Mouse (Mus musculus) CH12.LX (cell line): ENCODE data around the gene Pde8a. TPM values are rescaled to one million over a fixed set of nuclear protein-coding genes. Genes with fewer than 3 reads are reported as not detected.

Source experiments
- DNase-seq: peaks from one replicate; pipeline ENCODE4 v3.0.0-alpha.2; 2013; ENCODE audit errors: extremely low read depth
- H3K27ac ChIP-seq: 2 replicates; pipeline ENCODE4 v1.5.1; 2012; ENCODE audit warnings: low read depth, mild to moderate bottlenecking, control low read depth, moderate library complexity; ENCODE audit not compliant: insufficient read depth
- H3K27me3 ChIP-seq: replicated peaks from 2 replicates; pipeline ENCODE3; 2012; ENCODE audit warnings: inconsistent platforms
- H3K36me3 ChIP-seq, 2 experiments: replicated peaks in 1 of 2; 2 replicates each; pipeline versions ENCODE3 to v1.6.1; 2012; ENCODE audit warnings: inconsistent platforms in 1 of 2, low read length in 1 of 2, mild to moderate bottlenecking in 1 of 2, mixed read lengths in 1 of 2, moderate library complexity in 1 of 2; ENCODE audit not compliant: control insufficient read depth in 1 of 2, insufficient read depth in 1 of 2
- H3K4me1 ChIP-seq, 2 experiments: 2 replicates each; pipeline ENCODE4 v1.6.1; 2012; ENCODE audit warnings: inconsistent platforms in 1 of 2, moderate library complexity in 1 of 2; ENCODE audit not compliant: insufficient read depth in 2 of 2, control insufficient read depth in 1 of 2
- H3K4me2 ChIP-seq: 2 replicates; pipeline ENCODE4 v1.6.1; 2012; ENCODE audit warnings: low read depth, mild to moderate bottlenecking, control low read depth; ENCODE audit not compliant: poor library complexity, insufficient read depth, severe bottlenecking
- H3K4me3 ChIP-seq, 3 experiments: fragments of 150-350 bp in 1 of 3; sonication (generic) in 1 of 3; replicated peaks in 1 of 3; 2 replicates each; pipeline versions ENCODE3 to v1.5.1; 2011 to 2012; ENCODE audit warnings: low read depth in 2 of 3, low read length in 2 of 3, mild to moderate bottlenecking in 2 of 3, moderate library complexity in 2 of 3, control low read depth in 1 of 3, improper control_type of control experiment in 1 of 3, inconsistent platforms in 1 of 3, mixed read lengths in 1 of 3; ENCODE audit not compliant: poor library complexity in 1 of 3
- H3K79me2 ChIP-seq: replicated peaks from 2 replicates; pipeline ENCODE4 v1.6.1; 2012; ENCODE audit warnings: mild to moderate bottlenecking, moderate library complexity; ENCODE audit not compliant: control insufficient read depth, poor library complexity, insufficient read depth, severe bottlenecking; ENCODE audit errors: extremely low read depth
- H3K9ac ChIP-seq: 2 replicates; pipeline ENCODE4 v1.6.1; 2012; ENCODE audit warnings: low read depth, mild to moderate bottlenecking, control low read depth, moderate library complexity; ENCODE audit not compliant: insufficient read depth
- H3K9me3 ChIP-seq: replicated peaks from 2 replicates; pipeline ENCODE3; 2012; ENCODE audit warnings: low read length, inconsistent platforms, mixed read lengths
- BHLHE40 ChIP-seq: IDR thresholded peaks from 2 replicates; pipeline ENCODE4 v1.6.1; 2011; ENCODE audit warnings: mild to moderate bottlenecking, low read depth, low read length, improper control_type of control experiment
- CHD2 ChIP-seq: IDR thresholded peaks from 2 replicates; pipeline ENCODE4 v1.6.1; 2011; ENCODE audit warnings: low read length, improper control_type of control experiment
- EP300 ChIP-seq: IDR thresholded peaks from 2 replicates; pipeline ENCODE4 v1.6.1; 2011; ENCODE audit warnings: low read length, improper control_type of control experiment
- ETS1 ChIP-seq: conservative IDR thresholded peaks from 2 replicates; pipeline ENCODE4 v1.6.1; 2012; ENCODE audit warnings: low read depth, mild to moderate bottlenecking, inconsistent platforms, low read length, improper control_type of control experiment, moderate library complexity
- HCFC1 ChIP-seq: IDR thresholded peaks from 2 replicates; pipeline ENCODE4 v1.6.1; 2012; ENCODE audit warnings: low read depth, mild to moderate bottlenecking, inconsistent platforms, low read length, improper control_type of control experiment
- IRF4 ChIP-seq: IDR thresholded peaks from 2 replicates; pipeline ENCODE4 v1.6.1; 2014; ENCODE audit warnings: low read depth, mild to moderate bottlenecking, inconsistent platforms, low read length, improper control_type of control experiment
- JUN ChIP-seq: IDR thresholded peaks from 2 replicates; pipeline ENCODE4 v1.6.1; 2011; ENCODE audit warnings: low read depth, mild to moderate bottlenecking, low read length, improper control_type of control experiment, moderate library complexity; ENCODE audit not compliant: insufficient read depth
- MAX ChIP-seq: IDR thresholded peaks from 2 replicates; pipeline ENCODE4 v1.6.1; 2011; ENCODE audit warnings: low read length, improper control_type of control experiment
- MAZ ChIP-seq: IDR thresholded peaks from 2 replicates; pipeline ENCODE4 v1.6.1; 2012; ENCODE audit warnings: low read depth, mild to moderate bottlenecking, inconsistent platforms, low read length, improper control_type of control experiment, moderate library complexity
- MEF2A ChIP-seq: IDR thresholded peaks from 2 replicates; pipeline ENCODE4 v1.6.1; 2014; ENCODE audit warnings: low read depth, mild to moderate bottlenecking, inconsistent platforms, low read length, improper control_type of control experiment, borderline replicate concordance
- MYC ChIP-seq: IDR thresholded peaks from 2 replicates; pipeline ENCODE4 v1.6.1; 2011; ENCODE audit warnings: low read depth, mild to moderate bottlenecking, improper control_type of control experiment, low read length
- NRF1 ChIP-seq: IDR thresholded peaks from 2 replicates; pipeline ENCODE4 v1.6.1; 2014; ENCODE audit warnings: low read depth, mild to moderate bottlenecking, inconsistent platforms, low read length, improper control_type of control experiment, moderate library complexity
- PAX5 ChIP-seq: IDR thresholded peaks from 2 replicates; pipeline ENCODE4 v1.6.1; 2012; ENCODE audit warnings: low read length, inconsistent platforms, mixed read lengths
- POLR2AphosphoS2 ChIP-seq: IDR thresholded peaks from 2 replicates; pipeline ENCODE4 v1.6.1; 2011; ENCODE audit warnings: low read depth, low read length, improper control_type of control experiment
- SIN3A ChIP-seq: IDR thresholded peaks from 2 replicates; pipeline ENCODE4 v1.6.1; 2012; ENCODE audit warnings: low read length, improper control_type of control experiment, inconsistent platforms
- TCF12 ChIP-seq: IDR thresholded peaks from 2 replicates; pipeline ENCODE4 v1.6.1; 2014; ENCODE audit warnings: low read depth, mild to moderate bottlenecking, inconsistent platforms, low read length, improper control_type of control experiment
- UBTF ChIP-seq: IDR thresholded peaks from 2 replicates; pipeline ENCODE4 v1.6.1; 2012; ENCODE audit warnings: low read depth, mild to moderate bottlenecking, inconsistent platforms, low read length, improper control_type of control experiment, moderate library complexity
- ZMIZ1 ChIP-seq: IDR thresholded peaks from 2 replicates; pipeline ENCODE4 v1.6.1; 2012; ENCODE audit warnings: low read depth, mild to moderate bottlenecking, inconsistent platforms, low read length, improper control_type of control experiment
- dilution Hi-C: fragments of 300-500 bp; cut with MboI; formaldehyde crosslinking; loops from 2 replicates; pipeline ENCODE4 v1.14.3; 2020; ENCODE audit warnings: low sequenced_read_pairs; ENCODE audit not compliant: extremely low pct_unique_long_range_greater_than_20kb, extremely low pct_ligation_motif_present
- in situ Hi-C: fragments of 300-500 bp; cut with MboI; formaldehyde crosslinking; loops from 3 replicates; pipeline ENCODE4 v1.14.3; 2019; ENCODE audit warnings: low sequenced_read_pairs, low pct_ligation_motif_present, low pct_unique_long_range_greater_than_20kb, mixed read lengths
- polyA plus RNA-seq: library from polyadenylated mRNA; unstranded; fragments of >175 nt; gene quantifications from 2 replicates; pipeline ENCODE4 v1.2.1, GENCODE M21; 2012; ENCODE audit warnings: low read depth; ENCODE audit not compliant: insufficient read length
- total RNA-seq, 2 experiments: library from RNA; depleted of rRNA; stranded (reverse); fragments of 300-350 nt in 1 of 2; fragments of >200 nt in 1 of 2; gene quantifications; 2 replicates each; pipeline ENCODE4 v1.2.3; 2012 to 2014

The Pde8a gene
- total and polyA plus RNA-seq, 3 experiments = 8.3 to 22.7 (median 9.1) TPM

DNA sequence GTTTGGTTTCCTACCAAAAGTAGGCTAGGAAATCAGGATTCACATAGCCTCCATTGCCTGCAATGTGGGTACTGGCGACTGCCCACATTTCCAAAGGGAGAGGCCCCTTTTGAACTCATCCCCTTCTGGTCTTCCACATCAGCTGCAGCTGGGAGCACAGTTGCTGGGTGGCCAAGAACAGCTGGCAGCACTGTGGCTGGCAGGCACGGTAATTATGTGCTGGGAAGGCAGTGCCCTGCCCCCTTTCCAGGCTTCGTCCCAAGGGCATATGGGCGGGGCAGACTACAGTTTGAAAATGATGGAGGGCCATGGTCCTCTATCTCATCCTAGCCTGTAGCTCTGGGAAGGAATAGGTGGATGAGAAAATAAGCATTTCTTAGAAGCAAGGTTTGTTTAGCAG lies 14.9 kb upstream of the Pde8a start:
- H3K4me1 ChIP-seq = peaks cover 46 to 75% of the 10 kb centered on the region in 2 experiments
- H3K27me3 ChIP-seq = no peaks in the 10 kb centered on the region
- peaks cover 12% of the 10 kb centered on the region for H3K9me3 ChIP-seq
- no peaks in the 10 kb centered on the region for H3K79me2 ChIP-seq
- peak; percentile 35; the same call in 1 of the 2 replicates for TF ChIP-seq EP300
- TF ChIP-seq NRF1 = 0 out of 2 replicates have a peak, but pooled peaks have one; percentile 20
- TF ChIP-seq TCF12 = peak; percentile 50
- no peak for TF ChIP-seq IRF4
- TF ChIP-seq POLR2AphosphoS2 = no peak
- TF ChIP-seq BHLHE40 = peak; percentile 28; the same call in 1 of the 2 replicates
- TF ChIP-seq CHD2 = peak; percentile 31; the same call in 1 of the 2 replicates
- TF ChIP-seq ETS1 = peak; percentile 75
- DNase-seq = no peak
- dilution Hi-C loops (no loop called here), in situ Hi-C loops (no loop called here)
- no peaks in the 10 kb centered on the region for H3K36me3 ChIP-seq
- no peak overlapping the region for H3K4me3 ChIP-seq
- H3K27ac ChIP-seq = no peak overlapping the region
- no peak overlapping the region for H3K9ac ChIP-seq
- no peak overlapping the region for H3K4me2 ChIP-seq

DNA sequence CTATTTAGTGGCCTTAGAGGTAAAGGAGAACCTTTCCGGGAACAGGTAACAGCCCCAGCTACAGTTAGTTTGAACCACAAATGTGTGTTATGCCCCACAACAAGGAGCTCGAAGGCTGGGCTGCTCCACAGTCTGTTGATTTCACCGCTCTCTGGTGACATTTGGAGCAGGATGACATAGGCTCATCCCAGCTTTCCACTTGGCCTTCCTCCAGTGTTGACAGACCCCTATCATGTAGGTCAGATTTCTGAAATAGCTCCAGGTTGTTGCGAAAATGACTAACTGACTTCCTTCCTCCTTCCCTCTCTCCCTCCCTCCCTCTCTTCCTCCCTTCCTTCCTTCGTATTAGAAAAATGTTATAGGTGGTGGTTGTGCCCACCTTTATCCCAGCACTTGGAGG lies 14.3 kb upstream of the Pde8a start:
- Histone ChIP-seq H3K9me3 (peaks cover 12% of the 10 kb centered on the region), H3K36me3 (no peaks in the 10 kb centered on the region), H3K79me2 (no peaks in the 10 kb centered on the region), H3K9ac (no peak overlapping the region), H3K4me2 (no peak overlapping the region), H3K27ac (no peak overlapping the region), H3K27me3 (no peaks in the 10 kb centered on the region), H3K4me3 (no peak overlapping the region), H3K4me1 (peaks cover 50 to 81% of the 10 kb centered on the region in 2 experiments)
- dilution Hi-C loops (no loop called here), in situ Hi-C loops (no loop called here)
- TF ChIP-seq SIN3A (no peak), NRF1 (no peak), MAX (no peak), MEF2A (no peak), BHLHE40 (no peak), HCFC1 (no peak), ZMIZ1 (no peak), MYC (no peak), MAZ (no peak), UBTF (no peak), JUN (no peak), PAX5 (no peak), POLR2AphosphoS2 (no peak)
- no peak for DNase-seq
